Mouse (Mus musculus): ENCODE data around the gene Iqck.

- TF ChIP-seq POLR2A (IDR thresholded peaks at IDR 0.05; ENCODE audit: low read depth, low read length): no peak
- TF ChIP-seq CHD1 (IDR thresholded peaks at IDR 0.05; ENCODE audit: low read depth, low read length): no peak
- no peak for TF ChIP-seq MAFK (IDR thresholded peaks at IDR 0.05; ENCODE audit: insufficient replicate concordance, low read length)
Measured at GRCm38 (mm10) chr7:118902944-118903343, 47.4 kb downstream of the Iqck start.
